Mouse (Mus musculus): ENCODE data around the gene Gm21969. TPM values are rescaled to one million over a fixed set of nuclear protein-coding genes. Genes with fewer than 3 reads are reported as not detected.

Gene Gm21969
- polyA plus RNA-seq, 1 experiment from 2014 or later, result not detected

GRCm38 (mm10) chr4:139578389-139578788, 24.6 kb upstream of the Gm21969 start:
- no peaks in the 10 kb centered on the region for H3K36me3 ChIP-seq
- no peak overlapping the region for H3K4me2 ChIP-seq (replicated peaks)
- H3K9ac ChIP-seq (replicated peaks), result no peak overlapping the region
- H3K4me3 ChIP-seq, result no peak overlapping the region
- peaks cover 41% of the 10 kb centered on the region for H3K4me1 ChIP-seq
- 88% methylated on average over 8 of the region's 8 CpGs for WGBS
- no peak overlapping the region for H3K27ac ChIP-seq (replicated peaks)
- H3K9me3 ChIP-seq, result no peaks in the 10 kb centered on the region
- no peak for ATAC-seq (replicated peaks)
- no peaks in the 10 kb centered on the region for H3K27me3 ChIP-seq

- Histone ChIP-seq H3K4me1 (peaks cover 37% of the 10 kb centered on the region), H3K4me2 (replicated peaks) (no peak overlapping the region), H3K36me3 (no peaks in the 10 kb centered on the region), H3K9ac (replicated peaks) (no peak overlapping the region), H3K4me3 (no peak overlapping the region), H3K27me3 (no peaks in the 10 kb centered on the region), H3K9me3 (no peaks in the 10 kb centered on the region), H3K27ac (replicated peaks) (no peak overlapping the region)
- no peak for ATAC-seq (replicated peaks)
- 69% methylated on average over 10 of the region's 10 CpGs for WGBS
Measured at GRCm38 (mm10) chr4:139579003-139579402, 24.0 kb upstream of the Gm21969 start.

- H3K9ac ChIP-seq (replicated peaks), result no peak overlapping the region
- no peak for ATAC-seq (replicated peaks)
- H3K27me3 ChIP-seq, result no peaks in the 10 kb centered on the region
- no peak overlapping the region for H3K4me3 ChIP-seq
- H3K9me3 ChIP-seq, result no peaks in the 10 kb centered on the region
- H3K4me1 ChIP-seq, result peaks cover 34% of the 10 kb centered on the region
- H3K4me2 ChIP-seq (replicated peaks), result no peak overlapping the region
- no peak overlapping the region for H3K27ac ChIP-seq (replicated peaks)
- H3K36me3 ChIP-seq, result no peaks in the 10 kb centered on the region
- WGBS, result 74% methylated on average over 6 of the region's 6 CpGs
Measured at GRCm38 (mm10) chr4:139579466-139579865, 23.5 kb upstream of the Gm21969 start.

GRCm38 (mm10) chr4:139580663-139581336, 22.2 kb upstream of the Gm21969 start:
- peaks cover 28% of the 10 kb centered on the region for H3K4me1 ChIP-seq

GRCm38 (mm10) chr4:139581427-139582051, 21.4 kb upstream of the Gm21969 start:
- no peak for ATAC-seq (replicated peaks)
- H3K36me3 ChIP-seq, result no peaks in the 10 kb centered on the region
- H3K9me3 ChIP-seq, result no peaks in the 10 kb centered on the region
- no peak overlapping the region for H3K4me3 ChIP-seq
- H3K27me3 ChIP-seq, result no peaks in the 10 kb centered on the region
- H3K27ac ChIP-seq (replicated peaks), result peak overlapping the region; percentile 13; the same call in 1 of the 2 replicates
- whole genome bisulfite sequencing, result 44% methylated on average over 6 of the region's 6 CpGs
- H3K9ac ChIP-seq (replicated peaks), result no peak overlapping the region; the same call in 1 of the 2 replicates
- H3K4me1 ChIP-seq, result peaks cover 21% of the 10 kb centered on the region
- H3K4me2 ChIP-seq (replicated peaks), result 0 out of 2 replicates have a peak overlapping the region, but pooled peaks have one; percentile 5

More at GRCm38 (mm10) chr4:139580663-139581336, 22.2 kb upstream of the Gm21969 start:
- Histone ChIP-seq H3K9ac (replicated peaks) (no peak overlapping the region; the same call in 1 of the 2 replicates), H3K27ac (replicated peaks) (0 out of 2 replicates have a peak overlapping the region, but pooled peaks have one; percentile 13), H3K9me3 (no peaks in the 10 kb centered on the region), H3K4me3 (no peak overlapping the region), H3K27me3 (no peaks in the 10 kb centered on the region), H3K36me3 (no peaks in the 10 kb centered on the region), H3K4me2 (replicated peaks) (0 out of 2 replicates have a peak overlapping the region, but pooled peaks have one; percentile 5)
- ATAC-seq (replicated peaks), result no peak
- WGBS, result 11% methylated on average over 14 of the region's 15 CpGs

GRCm38 (mm10) chr4:139582346-139582745, 20.6 kb upstream of the Gm21969 start:
- Histone ChIP-seq H3K36me3 (no peaks in the 10 kb centered on the region), H3K4me2 (replicated peaks) (no peak overlapping the region), H3K9me3 (no peaks in the 10 kb centered on the region), H3K27ac (replicated peaks) (no peak overlapping the region), H3K4me3 (no peak overlapping the region), H3K4me1 (peaks cover 16% of the 10 kb centered on the region), H3K9ac (replicated peaks) (no peak overlapping the region), H3K27me3 (no peaks in the 10 kb centered on the region)
- ATAC-seq (replicated peaks), result no peak
- 86% methylated on average over 6 of the region's 6 CpGs for WGBS

GRCm38 (mm10) chr4:139582903-139583302, 20.1 kb upstream of the Gm21969 start:
- Histone ChIP-seq H3K27me3 (no peaks in the 10 kb centered on the region), H3K4me2 (replicated peaks) (no peak overlapping the region), H3K4me1 (peaks cover 14% of the 10 kb centered on the region), H3K9ac (replicated peaks) (no peak overlapping the region), H3K36me3 (no peaks in the 10 kb centered on the region), H3K4me3 (no peak overlapping the region), H3K27ac (replicated peaks) (no peak overlapping the region), H3K9me3 (no peaks in the 10 kb centered on the region)
- no peak for ATAC-seq (replicated peaks)
- WGBS, result 37% methylated on average over 3 of the region's 3 CpGs

- ATAC-seq (replicated peaks), result no peak
- no peaks in the 10 kb centered on the region for H3K9me3 ChIP-seq
- H3K27ac ChIP-seq (replicated peaks), result no peak overlapping the region
- no peaks in the 10 kb centered on the region for H3K27me3 ChIP-seq
- WGBS, result 83% methylated on average over 11 of the region's 11 CpGs
- no peak overlapping the region for H3K4me3 ChIP-seq
- peaks cover 14% of the 10 kb centered on the region for H3K4me1 ChIP-seq
- no peak overlapping the region for H3K4me2 ChIP-seq (replicated peaks)
- H3K36me3 ChIP-seq, result no peaks in the 10 kb centered on the region
- no peak overlapping the region for H3K9ac ChIP-seq (replicated peaks)
Measured at GRCm38 (mm10) chr4:139583629-139584245, 19.2 kb upstream of the Gm21969 start.

- 76% methylated on average over 11 of the region's 11 CpGs for WGBS
- Histone ChIP-seq H3K4me2 (replicated peaks) (no peak overlapping the region), H3K36me3 (no peaks in the 10 kb centered on the region), H3K9ac (replicated peaks) (no peak overlapping the region), H3K4me1 (peaks cover 16% of the 10 kb centered on the region), H3K27me3 (no peaks in the 10 kb centered on the region), H3K9me3 (no peaks in the 10 kb centered on the region), H3K27ac (replicated peaks) (no peak overlapping the region), H3K4me3 (no peak overlapping the region)
- no peak for ATAC-seq (replicated peaks)
Measured at GRCm38 (mm10) chr4:139584704-139585103, 18.3 kb upstream of the Gm21969 start.

- no peak overlapping the region for H3K27ac ChIP-seq (replicated peaks)
- H3K9me3 ChIP-seq, result no peaks in the 10 kb centered on the region
- no peak for ATAC-seq (replicated peaks)
- peaks cover 20% of the 10 kb centered on the region for H3K4me1 ChIP-seq
- H3K36me3 ChIP-seq, result no peaks in the 10 kb centered on the region
- 90% methylated on average over 7 of the region's 7 CpGs for WGBS
- H3K4me3 ChIP-seq, result no peak overlapping the region
- no peak overlapping the region for H3K9ac ChIP-seq (replicated peaks)
- no peak overlapping the region for H3K4me2 ChIP-seq (replicated peaks)
- H3K27me3 ChIP-seq, result no peaks in the 10 kb centered on the region
Measured at GRCm38 (mm10) chr4:139585713-139586112, 17.3 kb upstream of the Gm21969 start.

- Histone ChIP-seq H3K27me3 (no peaks in the 10 kb centered on the region), H3K9me3 (no peaks in the 10 kb centered on the region), H3K36me3 (no peaks in the 10 kb centered on the region), H3K4me1 (peaks cover 9% of the 10 kb centered on the region), H3K9ac (replicated peaks) (no peak overlapping the region), H3K27ac (replicated peaks) (no peak overlapping the region), H3K4me2 (replicated peaks) (no peak overlapping the region), H3K4me3 (no peak overlapping the region)
- no peak for ATAC-seq (replicated peaks)
- 90% methylated on average over 4 of the region's 4 CpGs for WGBS
Measured at GRCm38 (mm10) chr4:139587370-139587769, 15.6 kb upstream of the Gm21969 start.

- no peaks in the 10 kb centered on the region for H3K9me3 ChIP-seq
- H3K4me2 ChIP-seq (replicated peaks), result no peak overlapping the region
- no peak for ATAC-seq (replicated peaks)
- no peaks in the 10 kb centered on the region for H3K36me3 ChIP-seq
- no peak overlapping the region for H3K4me3 ChIP-seq
- 78% methylated on average over 4 of the region's 4 CpGs for WGBS
- no peak overlapping the region for H3K27ac ChIP-seq (replicated peaks)
- H3K4me1 ChIP-seq, result peaks cover 9% of the 10 kb centered on the region
- H3K9ac ChIP-seq (replicated peaks), result no peak overlapping the region
- no peaks in the 10 kb centered on the region for H3K27me3 ChIP-seq
Measured at GRCm38 (mm10) chr4:139587773-139588172, 15.2 kb upstream of the Gm21969 start.
